Comparison of ENCODE assay signal across 8 mouse cellular contexts in the genomic region with DNA sequence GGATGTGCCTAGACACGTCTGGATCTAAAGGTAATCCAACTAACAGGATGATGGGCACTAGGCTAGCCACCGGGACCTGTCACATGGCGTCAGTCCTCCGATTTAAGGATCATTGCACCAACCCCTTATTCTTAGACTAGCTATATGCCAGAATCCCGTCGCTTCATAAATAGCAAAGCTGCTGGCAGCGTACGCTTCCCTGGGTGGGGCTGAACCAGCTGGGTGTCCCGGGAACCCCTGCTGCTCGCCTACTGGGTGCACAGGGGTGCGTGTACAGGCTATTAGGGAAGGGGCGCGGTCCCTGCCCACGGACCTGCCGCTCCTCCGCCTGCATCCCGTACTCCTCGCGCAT. TPM values are rescaled to one million over a fixed set of nuclear protein-coding genes. Genes with fewer than 3 reads are reported as not detected.
A peak's percentile ranks its signal among the peaks of the same experiment; 100 is the strongest.
DNase-seq lines count a peak whose midpoint lies in the region; ATAC-seq lines count a peak whose summit lies in the region.

No protein-coding gene starts in this region.

- H3K4me1 ChIP-seq in kidney, embryonic 16.5 days (ENCODE audit: insufficient read depth, low read length), result peaks cover 10% of the 10 kb centered on the region
- H3K4me1 ChIP-seq in embryonic facial prominence, embryonic 13.5 days, result peaks cover 18% of the 10 kb centered on the region
- peaks cover 14% of the 10 kb centered on the region for H3K4me1 ChIP-seq in hindbrain, embryonic 15.5 days (replicated peaks)
- H3K4me1 ChIP-seq in midbrain, embryonic 15.5 days, result peaks cover 15% of the 10 kb centered on the region

- no peaks in the 10 kb centered on the region for H3K36me3 ChIP-seq in kidney, embryonic 16.5 days (ENCODE audit: insufficient read depth, low read length)
- no peaks in the 10 kb centered on the region for H3K36me3 ChIP-seq in embryonic facial prominence, embryonic 13.5 days
- no peaks in the 10 kb centered on the region for H3K36me3 ChIP-seq in hindbrain, embryonic 15.5 days
- no peaks in the 10 kb centered on the region for H3K36me3 ChIP-seq in midbrain, embryonic 15.5 days (replicated peaks)

- no peak overlapping the region for H3K27ac ChIP-seq in kidney, embryonic 16.5 days (ENCODE audit: low read length)
- no peak overlapping the region for H3K27ac ChIP-seq in embryonic facial prominence, embryonic 13.5 days
- peak overlapping the region; percentile 76 for H3K27ac ChIP-seq in hindbrain, embryonic 15.5 days (replicated peaks)
- peak overlapping the region; percentile 74 for H3K27ac ChIP-seq in midbrain, embryonic 15.5 days

- peak overlapping the region; percentile 53 for H3K4me3 ChIP-seq in kidney, embryonic 16.5 days (ENCODE audit: low read length)
- H3K4me3 ChIP-seq in embryonic facial prominence, embryonic 13.5 days, result peak overlapping the region; percentile 59
- peak overlapping the region; percentile 54 for H3K4me3 ChIP-seq in hindbrain, embryonic 15.5 days
- H3K4me3 ChIP-seq in midbrain, embryonic 15.5 days, result peak overlapping the region; percentile 79

- DNase-seq in kidney, adult 18-20 months, result no peak
- DNase-seq in spleen, postnatal 36 days (ENCODE audit: low spot score in 2 of 2), result no peak
- no peak for DNase-seq in frontal cortex, postnatal 25 days (ENCODE audit: low spot score in 2 of 2)

- WGBS in kidney, embryonic 16.5 days, result 2% methylated on average over 19 of the region's 19 CpGs
- under 1% methylated on average over 19 of the region's 19 CpGs for WGBS in embryonic facial prominence, embryonic 13.5 days
- whole genome bisulfite sequencing in hindbrain, embryonic 15.5 days, result under 1% methylated on average over 19 of the region's 19 CpGs
- WGBS in midbrain, embryonic 15.5 days, result under 1% methylated on average over 19 of the region's 19 CpGs

- no peak overlapping the region for H3K9ac ChIP-seq in kidney, embryonic 16.5 days (replicated peaks; ENCODE audit: low read length)
- peak overlapping the region; percentile 62 for H3K9ac ChIP-seq in embryonic facial prominence, embryonic 13.5 days
- H3K9ac ChIP-seq in hindbrain, embryonic 15.5 days, result peak overlapping the region; percentile 63
- H3K9ac ChIP-seq in midbrain, embryonic 15.5 days, result peak overlapping the region; percentile 49

- ATAC-seq in kidney, embryonic 16.5 days (ENCODE audit: low FRiP score, low TSS enrichment), result no peak; the same call in 1 of the 2 replicates
- no peak for ATAC-seq in embryonic facial prominence, embryonic 13.5 days (ENCODE audit: insufficient number of reproducible peaks, insufficient read depth, low FRiP score, low TSS enrichment, low read depth)
- ATAC-seq in hindbrain, embryonic 15.5 days (ENCODE audit: low FRiP score, low read depth), result peak; percentile 2; the same call in 1 of the 2 replicates
- peak; percentile 4 for ATAC-seq in midbrain, embryonic 15.5 days (replicated peaks)
- ATAC-seq in granulocyte monocyte progenitor cell, adult 5-6 weeks (replicated peaks; ENCODE audit: poor library complexity, severe bottlenecking), result no peak

- H3K9me3 ChIP-seq in kidney, embryonic 16.5 days (ENCODE audit: low read length), result no peaks in the 10 kb centered on the region
- no peaks in the 10 kb centered on the region for H3K9me3 ChIP-seq in embryonic facial prominence, embryonic 13.5 days
- no peaks in the 10 kb centered on the region for H3K9me3 ChIP-seq in hindbrain, embryonic 15.5 days
- H3K9me3 ChIP-seq in midbrain, embryonic 15.5 days, result no peaks in the 10 kb centered on the region

- H3K4me2 ChIP-seq in kidney, embryonic 16.5 days (replicated peaks; ENCODE audit: low read depth, low read length), result peak overlapping the region; percentile 100
- peak overlapping the region; percentile 100 for H3K4me2 ChIP-seq in embryonic facial prominence, embryonic 13.5 days
- peak overlapping the region; percentile 100 for H3K4me2 ChIP-seq in hindbrain, embryonic 15.5 days
- H3K4me2 ChIP-seq in midbrain, embryonic 15.5 days, result peak overlapping the region; percentile 89

- H3K27me3 ChIP-seq in kidney, embryonic 16.5 days (ENCODE audit: insufficient read depth, low read length), result peaks cover 24% of the 10 kb centered on the region
- H3K27me3 ChIP-seq in embryonic facial prominence, embryonic 13.5 days, result peaks cover 56% of the 10 kb centered on the region
- peaks cover 7% of the 10 kb centered on the region for H3K27me3 ChIP-seq in hindbrain, embryonic 15.5 days
- H3K27me3 ChIP-seq in midbrain, embryonic 15.5 days (replicated peaks), result peaks cover 20% of the 10 kb centered on the region

RNA-seq across cellular contexts. Expression of a gene that starts 1.1 kb away (rescaled TPM):
- polyA plus RNA-seq in kidney, embryonic 16.5 days (2015; fragmentation: Nextera tagmentation; extraction: Ambion mirVana), result 1.6 and 2.3 TPM in 2 replicates
- 0.76 and 0.79 TPM in 2 replicates for polyA plus RNA-seq in embryonic facial prominence, embryonic 13.5 days (2015; fragmentation: Nextera tagmentation; extraction: Ambion mirVana)
- 7.1 and 9.2 TPM in 2 replicates for polyA plus RNA-seq in hindbrain, embryonic 15.5 days (2015; fragmentation: Nextera tagmentation; extraction: Ambion mirVana)
- 4.6 and 5.0 TPM in 2 replicates for polyA plus RNA-seq in midbrain, embryonic 15.5 days (2015; fragmentation: Nextera tagmentation; extraction: Ambion mirVana)
- total RNA-seq in granulocyte monocyte progenitor cell, adult 5-6 weeks (2014; fragmentation: Nextera tagmentation), result not detected in 2 replicates
- total RNA-seq in granulocyte monocyte progenitor cell, adult 5-6 weeks (2017), result 0.15 TPM in 1 of 2 replicates, not detected in the other

Comparison
In these comparisons a context has a peak if more than half of its experiments do, and no peak if none do; other contexts are left out.
1. ATAC-seq: peak in hindbrain, embryonic 15.5 days (single experiment) and midbrain, embryonic 15.5 days (single experiment); none in kidney, embryonic 16.5 days (single experiment), embryonic facial prominence, embryonic 13.5 days (single experiment) and granulocyte monocyte progenitor cell, adult 5-6 weeks (single experiment).
2. H3K27ac ChIP-seq: peak in hindbrain, embryonic 15.5 days (single experiment) and midbrain, embryonic 15.5 days (single experiment); none in kidney, embryonic 16.5 days (single experiment) and embryonic facial prominence, embryonic 13.5 days (single experiment).
3. Peak in every context shown above with its lines, with median percentiles within 50 percentile points of each other: H3K4me2 ChIP-seq and H3K4me3 ChIP-seq.